Mouse (Mus musculus): Measurements from ENCODE around the gene Tns4. TPM values are rescaled to one million over a fixed set of nuclear protein-coding genes. Genes with fewer than 3 reads are reported as not detected.

Tns4 gene
- total RNA-seq, 2 experiments from 2014 or later: not detected

- DNase-seq (ENCODE audit: extremely low spot score in 1 of 2, low spot score in 1 of 2): no peak
Observed at GRCm38 (mm10) chr11:99055571-99056452, 33.3 kb downstream of the Tns4 start.

DNA sequence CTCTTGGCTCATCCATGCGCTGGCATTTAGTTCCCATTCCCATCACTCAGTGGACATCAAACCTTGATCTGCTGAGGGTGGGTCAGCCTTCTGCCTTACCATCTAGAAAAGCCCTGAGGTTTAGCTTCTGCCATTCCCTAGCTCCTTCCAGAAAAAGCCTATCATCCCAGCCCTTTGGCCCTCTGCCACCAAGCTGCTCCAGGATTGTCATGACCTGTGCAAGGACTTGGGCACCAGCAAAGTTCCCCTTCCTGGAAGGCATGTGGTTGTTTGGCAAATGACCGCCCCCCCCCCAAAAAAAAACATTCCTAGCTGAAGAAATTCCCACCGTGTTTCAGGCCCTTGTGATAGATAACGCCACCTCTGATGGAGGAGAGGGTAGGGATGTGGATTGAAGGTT is 34.0 kb downstream of the Tns4 start:
- no peak for DNase-seq (ENCODE audit: extremely low spot score in 1 of 2, low spot score in 1 of 2)

GRCm38 (mm10) chr11:99047643-99048042 is 41.5 kb downstream of the Tns4 start:
- DNase-seq (ENCODE audit: extremely low spot score in 1 of 2, low spot score in 1 of 2): no peak

- no peak for DNase-seq (ENCODE audit: extremely low spot score in 1 of 2, low spot score in 1 of 2)
Observed at GRCm38 (mm10) chr11:99047120-99047519, 42.0 kb downstream of the Tns4 start.

- no peak for DNase-seq (ENCODE audit: extremely low spot score in 1 of 2, low spot score in 1 of 2)
Observed at GRCm38 (mm10) chr11:99045159-99045889, 43.8 kb downstream of the Tns4 start.

GRCm38 (mm10) chr11:99044306-99044705 is 44.8 kb downstream of the Tns4 start:
- no peak for DNase-seq (ENCODE audit: extremely low spot score in 1 of 2, low spot score in 1 of 2)

DNA sequence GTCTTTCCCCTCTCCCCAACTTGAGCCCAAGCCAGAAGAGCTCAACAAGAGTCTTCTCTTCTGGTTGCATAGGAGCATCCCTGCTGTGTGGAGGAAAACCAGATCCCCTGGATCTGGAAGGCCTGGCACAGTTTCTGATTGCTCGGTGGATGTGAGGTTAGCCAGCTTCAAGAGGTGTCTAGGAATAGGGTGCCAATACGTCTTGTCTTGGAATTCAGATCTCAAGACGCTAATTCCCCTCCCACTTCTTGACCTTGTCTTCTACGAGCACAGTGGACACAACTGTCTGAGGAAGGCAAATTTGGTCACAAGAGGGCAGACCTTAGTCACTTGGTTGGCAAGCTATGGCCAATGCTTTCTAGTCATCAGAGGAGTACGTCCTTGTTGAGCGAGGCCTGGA is 45.5 kb downstream of the Tns4 start:
- no peak for DNase-seq (ENCODE audit: extremely low spot score in 1 of 2, low spot score in 1 of 2)

GRCm38 (mm10) chr11:99042834-99043431 is 46.2 kb downstream of the Tns4 start:
- no peak for DNase-seq (ENCODE audit: extremely low spot score in 1 of 2, low spot score in 1 of 2)

DNA sequence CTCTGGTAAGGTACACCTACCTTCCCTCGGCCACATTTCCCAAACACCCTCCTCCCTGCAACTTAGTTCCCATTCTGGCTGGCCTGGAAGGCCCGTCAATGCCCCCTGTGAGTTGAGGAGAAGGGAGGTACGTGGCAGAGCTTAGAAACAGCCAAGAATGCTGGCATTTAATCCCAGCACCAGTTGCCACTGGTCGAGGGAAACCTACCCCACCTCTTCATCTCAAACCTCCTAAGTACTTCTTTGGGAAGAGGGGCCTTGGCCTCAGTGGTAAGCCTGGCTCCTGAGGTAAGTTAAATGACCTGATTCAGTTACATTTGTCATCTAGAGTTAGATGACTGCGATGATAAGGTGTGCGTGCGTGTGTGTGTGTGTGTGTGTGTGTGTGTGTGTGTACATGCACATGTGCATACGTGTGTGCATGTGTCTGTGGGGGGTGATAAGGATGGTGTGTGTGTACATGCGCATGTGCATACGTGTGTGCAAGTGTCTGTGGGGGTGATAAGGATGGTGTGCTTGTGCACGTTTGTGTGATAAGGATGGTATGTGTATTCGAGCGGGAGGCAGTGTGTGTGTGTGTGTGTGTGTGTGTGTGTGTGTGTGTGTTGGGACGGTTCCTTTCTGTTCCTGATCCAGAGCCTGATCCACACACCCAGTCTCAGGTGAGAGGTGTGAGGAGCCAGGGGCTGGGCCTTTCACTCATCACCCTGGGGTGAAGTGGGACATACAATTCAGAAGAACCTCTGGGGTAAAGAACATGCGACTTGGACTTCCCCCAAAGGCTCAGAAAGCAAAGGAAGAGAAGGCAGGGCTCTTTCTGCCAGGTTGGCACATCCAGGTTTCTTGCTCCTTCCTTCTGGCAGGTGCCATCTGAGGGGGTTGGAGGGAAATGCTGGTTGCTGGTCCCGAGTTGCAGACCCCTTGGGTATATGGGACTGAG is 47.0 kb downstream of the Tns4 start:
- no peak for DNase-seq (ENCODE audit: extremely low spot score in 1 of 2, low spot score in 1 of 2)

DNA sequence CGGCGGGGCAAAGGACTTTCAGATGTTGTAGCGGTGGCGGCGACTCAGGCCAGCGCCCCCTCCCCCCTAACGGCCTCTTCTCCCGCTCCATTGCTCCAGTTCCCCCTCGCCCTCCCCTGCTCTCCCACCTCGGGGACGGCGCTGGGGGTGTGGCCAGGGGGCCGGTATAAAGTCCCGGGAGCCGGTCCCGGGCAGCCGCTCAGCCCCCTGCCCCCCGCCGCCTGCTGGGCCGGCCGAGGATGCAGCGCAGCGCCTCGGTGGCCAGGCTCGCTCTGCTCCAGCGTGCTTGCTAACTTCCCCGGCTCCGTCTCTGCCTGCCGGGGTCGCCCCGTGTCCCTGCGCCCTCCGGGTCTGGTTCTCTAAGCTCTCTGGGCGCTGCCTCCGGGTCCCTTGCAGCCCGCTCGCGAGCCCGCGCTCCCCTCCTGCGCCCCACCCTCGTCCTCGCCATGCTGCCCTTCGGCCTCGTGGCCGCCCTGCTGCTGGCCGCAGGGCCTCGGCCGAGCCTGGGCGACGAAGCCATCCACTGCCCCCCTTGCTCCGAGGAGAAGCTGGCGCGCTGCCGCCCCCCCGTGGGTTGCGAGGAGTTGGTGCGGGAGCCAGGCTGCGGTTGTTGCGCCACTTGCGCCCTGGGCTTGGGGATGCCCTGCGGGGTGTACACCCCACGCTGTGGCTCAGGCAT is 47.9 kb downstream of the Tns4 start, which contains the start of gene Igfbp4:
Gene Igfbp4 (plus strand): TSS at position 194 of the 679 bp plus-strand sequence.
- DNase-seq (ENCODE audit: extremely low spot score in 1 of 2, low spot score in 1 of 2): peak in 1 of 2 experiments; percentile 52

- peak in 1 of 2 experiments; percentile 43 for DNase-seq (ENCODE audit: extremely low spot score in 1 of 2, low spot score in 1 of 2)
Observed at GRCm38 (mm10) chr11:99040346-99040974, 48.6 kb downstream of the Tns4 start.

DNA sequence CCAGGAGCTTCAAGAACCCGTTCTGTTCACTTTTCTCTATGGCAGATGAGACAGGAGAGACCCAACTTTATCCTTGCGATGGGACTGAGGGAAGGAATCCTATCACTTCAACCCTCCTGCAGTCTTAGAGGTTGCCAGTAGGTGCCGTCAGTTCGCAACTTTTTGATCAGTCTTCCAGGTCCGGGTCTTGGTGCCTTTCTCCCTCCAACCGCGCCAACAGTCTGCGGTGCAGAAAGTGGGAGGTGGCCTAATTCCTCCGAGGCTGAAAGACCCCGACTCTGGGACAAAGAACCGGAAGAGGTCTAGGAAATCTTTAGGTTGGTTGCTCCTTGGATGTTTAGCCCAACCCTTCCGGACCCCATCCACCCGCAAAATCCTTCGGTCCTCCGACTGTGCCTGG is 49.3 kb downstream of the Tns4 start:
- peak; percentile 52 to 75 for DNase-seq (ENCODE audit: extremely low spot score in 1 of 2, low spot score in 1 of 2)

GRCm38 (mm10) chr11:99036254-99036653 is 52.9 kb downstream of the Tns4 start:
- no peak for DNase-seq (ENCODE audit: extremely low spot score in 1 of 2, low spot score in 1 of 2)

DNA sequence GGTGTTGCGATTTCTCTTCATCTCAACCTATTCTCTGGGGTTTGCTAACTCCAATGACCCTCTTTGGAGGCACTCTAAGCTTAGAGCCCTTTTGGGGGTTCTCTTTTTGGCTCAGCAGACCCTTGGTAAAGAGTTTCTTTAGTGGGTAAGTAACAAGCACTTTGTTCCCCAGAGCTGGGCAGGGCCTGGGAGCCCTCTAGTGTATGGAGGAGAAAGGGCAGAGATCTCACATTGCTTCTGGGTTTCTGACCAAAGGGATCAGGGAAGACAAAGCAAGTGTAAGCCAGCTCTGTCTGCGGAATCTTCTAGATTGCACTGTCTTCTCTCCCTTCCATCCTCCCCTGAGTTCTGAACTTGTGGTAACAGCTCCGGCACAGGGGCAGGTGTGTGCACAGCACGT is 53.8 kb downstream of the Tns4 start:
- DNase-seq (ENCODE audit: extremely low spot score in 1 of 2, low spot score in 1 of 2): no peak

- DNase-seq (ENCODE audit: extremely low spot score in 1 of 2, low spot score in 1 of 2): no peak
Observed at GRCm38 (mm10) chr11:99026899-99027440, 62.1 kb downstream of the Tns4 start.

GRCm38 (mm10) chr11:99025878-99026277 is 63.2 kb downstream of the Tns4 start:
- no peak for DNase-seq (ENCODE audit: extremely low spot score in 1 of 2, low spot score in 1 of 2)

GRCm38 (mm10) chr11:99024468-99025134 is 64.5 kb downstream of the Tns4 start:
- no peak for DNase-seq (ENCODE audit: extremely low spot score in 1 of 2, low spot score in 1 of 2)

Data from layer of hippocampus, postnatal 25 days (tissue).